Mouse (Mus musculus) ES-Bruce4 (cell line): ENCODE data around the gene Nanos3.

Experiments
- CTCF ChIP-seq: IDR thresholded peaks from one replicate; pipeline ENCODE4 v1.8.1; 2011; ENCODE audit warnings: low read depth, low read length
- EP300 ChIP-seq: IDR thresholded peaks from 2 replicates; pipeline ENCODE4 v1.6.1; 2011; ENCODE audit warnings: low read depth, low read length; ENCODE audit not compliant: insufficient read depth
- POLR2A ChIP-seq: IDR thresholded peaks from one replicate; pipeline ENCODE4 v1.8.1; 2011; ENCODE audit warnings: low read length; ENCODE audit not compliant: insufficient read depth

- TF ChIP-seq CTCF (no peak), POLR2A (no peak), EP300 (no peak)
These were observed 54.2 kb downstream of the Nanos3 start for GRCm38 (mm10) chr8:84130806-84131205.
